Mouse (Mus musculus) heart, adult 11 months (tissue): Measurements from ENCODE around the gene Tnfsfm13.

Source experiments
- DNase-seq: peaks from one replicate; pipeline ENCODE4 v3.0.0; 2022

Tnfsfm13 gene

GRCm38 (mm10) chr11:69680136-69680855, 15.6 kb downstream of the Tnfsfm13 start:
- peak; percentile 94 for DNase-seq

GRCm38 (mm10) chr11:69679144-69679543, 16.8 kb downstream of the Tnfsfm13 start:
- no peak for DNase-seq

- DNase-seq = peak; percentile 100
Measured at GRCm38 (mm10) chr11:69672211-69672706, 23.6 kb downstream of the Tnfsfm13 start, which contains the start of gene Eif4a1. TSS of gene Eif4a1 (minus strand) at chr11:69672423.

GRCm38 (mm10) chr11:69671726-69672124, 24.2 kb downstream of the Tnfsfm13 start:
- no peak for DNase-seq

- DNase-seq = peak; percentile 100
Measured at GRCm38 (mm10) chr11:69670786-69671725, 24.8 kb downstream of the Tnfsfm13 start.

- DNase-seq = no peak
Measured at GRCm38 (mm10) chr11:69666665-69667005, 29.3 kb downstream of the Tnfsfm13 start.

GRCm38 (mm10) chr11:69665961-69666664, 29.8 kb downstream of the Tnfsfm13 start, which contains the start of gene Cd68:
TSS of gene Cd68 (minus strand) at chr11:69666153.
- peak; percentile 98 for DNase-seq

GRCm38 (mm10) chr11:69665457-69665960, 30.4 kb downstream of the Tnfsfm13 start:
- peak; percentile 95 for DNase-seq

GRCm38 (mm10) chr11:69664841-69665240, 31.1 kb downstream of the Tnfsfm13 start:
- DNase-seq = peak; percentile 92

- peak; percentile 97 for DNase-seq
Measured at GRCm38 (mm10) chr11:69663795-69664194, 32.1 kb downstream of the Tnfsfm13 start.

GRCm38 (mm10) chr11:69662967-69663671, 32.8 kb downstream of the Tnfsfm13 start:
- DNase-seq = no peak

- DNase-seq = peak; percentile 100
Measured at GRCm38 (mm10) chr11:69662213-69662966, 33.5 kb downstream of the Tnfsfm13 start, which contains the start of gene Mpdu1. TSS of gene Mpdu1 (minus strand) at chr11:69662642.

- DNase-seq = peak; percentile 94
Measured at GRCm38 (mm10) chr11:69661221-69661881, 34.5 kb downstream of the Tnfsfm13 start.

GRCm38 (mm10) chr11:69657462-69657881, 38.4 kb downstream of the Tnfsfm13 start:
- DNase-seq = peak; percentile 91

- DNase-seq = peak; percentile 91
Measured at GRCm38 (mm10) chr11:69656617-69657461, 39.1 kb downstream of the Tnfsfm13 start.

GRCm38 (mm10) chr11:69656065-69656455, 39.8 kb downstream of the Tnfsfm13 start:
- no peak for DNase-seq

- DNase-seq = peak; percentile 94
Measured at GRCm38 (mm10) chr11:69655264-69656064, 40.4 kb downstream of the Tnfsfm13 start, which contains the start of gene Sox15. TSS of gene Sox15 (plus strand) at chr11:69655314.

- DNase-seq = peak; percentile 88
Measured at GRCm38 (mm10) chr11:69654760-69655159, 41.1 kb downstream of the Tnfsfm13 start.
